Mouse (Mus musculus) spleen, postnatal 10 days (tissue): Measurements from ENCODE around the gene Dnm1.
A peak's percentile ranks its signal among the peaks of the same experiment; 100 is the strongest.

Source experiments
- DNase-seq, 2 experiments: peaks; one replicate each; pipeline ENCODE4 v3.0.0; 2021 to 2022; ENCODE audit warnings: low spot score in 2 of 2

The Dnm1 gene

DNA sequence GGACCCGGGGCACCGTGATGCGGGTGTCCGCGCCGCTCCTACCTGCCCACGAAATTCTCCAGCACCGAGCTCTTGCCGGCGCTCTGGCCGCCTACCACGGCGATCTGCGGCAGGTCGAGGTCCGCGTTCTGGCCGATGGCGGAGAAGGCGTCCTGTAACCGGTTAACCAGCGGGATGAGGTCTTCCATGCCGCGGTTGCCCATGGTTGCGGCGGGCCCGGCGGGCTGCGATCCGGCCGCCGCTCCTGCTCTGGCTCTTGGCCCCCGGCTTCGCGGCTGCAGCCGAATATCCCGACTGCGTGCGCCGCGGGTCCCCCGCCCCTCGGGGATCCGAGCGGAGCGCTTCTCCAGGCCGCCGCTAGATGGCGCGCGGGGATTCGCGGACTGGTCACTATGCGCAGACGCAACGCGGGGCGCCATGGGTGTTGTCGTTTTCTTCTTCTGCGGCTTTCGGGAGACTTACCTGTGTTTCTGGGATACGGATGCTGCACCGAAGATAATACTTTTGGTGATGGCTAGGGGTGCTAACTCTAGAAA is at the start of gene Dnm1:
Gene Dnm1 (minus strand): TSS at position 332 of the 536 bp plus-strand sequence.
- peak; percentile 92 to 93 for DNase-seq

DNA sequence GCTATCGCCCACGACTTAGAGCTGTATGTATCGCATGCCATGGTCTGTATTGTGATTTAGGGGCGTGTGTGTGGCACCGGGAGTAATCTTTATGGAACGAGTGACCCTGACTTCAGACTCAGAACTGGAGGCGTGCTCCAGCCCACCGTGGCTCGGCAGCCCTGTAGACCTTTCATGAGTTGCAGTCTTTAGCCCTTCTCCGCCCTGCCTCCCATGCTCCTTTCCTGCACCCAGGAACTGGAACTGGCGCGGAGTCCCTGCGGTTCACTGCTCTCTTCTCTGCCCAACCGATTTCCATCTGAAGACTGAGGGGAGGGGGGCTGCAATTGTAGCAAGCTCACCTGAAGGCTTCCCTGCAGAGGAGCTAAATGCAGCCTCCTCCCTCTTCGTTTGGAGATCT is 43.6 kb upstream of the Dnm1 start:
- no peak for DNase-seq

DNA sequence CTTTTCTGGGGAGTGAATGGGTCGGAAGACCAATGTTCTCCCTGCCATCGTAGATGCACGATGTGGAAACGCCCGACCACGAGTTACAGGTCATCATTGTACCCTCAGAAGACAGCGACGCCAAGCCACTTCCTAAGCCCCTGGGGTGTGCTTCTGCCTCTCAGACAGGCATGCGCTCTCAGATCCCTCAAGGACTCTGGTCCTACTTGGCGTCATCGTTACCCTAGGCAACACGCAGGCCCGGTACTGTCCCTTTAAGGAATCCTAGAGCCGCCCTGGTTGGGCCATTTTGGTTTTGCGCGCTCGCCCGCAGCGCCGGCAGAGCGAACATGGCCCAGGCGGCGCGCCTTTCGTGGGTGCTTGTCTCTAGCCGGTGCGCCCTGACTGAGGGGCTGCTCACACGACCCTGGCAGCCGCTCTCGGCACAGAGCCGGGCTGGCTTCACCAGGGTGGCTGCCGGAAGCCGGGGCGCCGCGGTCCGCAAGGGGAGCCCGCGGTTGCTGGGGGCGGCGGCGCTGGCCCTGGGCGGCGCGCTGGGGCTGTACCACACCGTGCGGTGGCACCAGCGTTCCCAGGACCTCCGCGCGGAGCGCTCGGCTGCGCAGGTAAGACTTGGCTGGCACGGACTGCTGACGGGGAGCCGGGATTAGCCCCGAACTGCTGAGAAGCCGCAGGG is 42.9 kb upstream of the Dnm1 start:
- peak; percentile 72 to 88 for DNase-seq

DNA sequence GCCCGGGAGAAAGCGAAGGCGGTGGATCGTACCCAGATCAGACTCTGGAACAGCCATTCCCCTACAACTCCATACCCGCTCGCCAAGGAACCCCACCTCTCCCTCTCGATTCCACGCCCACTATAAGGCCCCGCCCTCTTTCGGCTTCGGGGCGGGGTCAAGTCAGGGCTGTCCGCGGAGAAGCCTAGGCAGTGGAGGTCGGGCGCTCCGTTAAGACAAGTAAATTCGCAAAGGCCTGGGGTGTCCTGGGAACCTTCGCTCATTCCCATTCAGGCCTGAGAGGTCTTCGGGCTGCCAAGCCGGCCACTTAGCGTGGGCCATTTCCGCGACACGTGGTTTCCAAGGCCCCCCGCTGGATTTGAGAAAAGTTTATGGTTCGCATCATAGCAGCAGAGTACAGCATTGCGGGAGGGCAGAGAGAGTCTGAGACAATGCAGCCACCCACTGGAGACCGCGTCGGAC is 42.4 kb upstream of the Dnm1 start, which contains the start of gene Ptges2:
Gene Ptges2 (plus strand): TSS at position 413 of the 462 bp plus-strand sequence.
- DNase-seq: peak; percentile 94 to 95

DNA sequence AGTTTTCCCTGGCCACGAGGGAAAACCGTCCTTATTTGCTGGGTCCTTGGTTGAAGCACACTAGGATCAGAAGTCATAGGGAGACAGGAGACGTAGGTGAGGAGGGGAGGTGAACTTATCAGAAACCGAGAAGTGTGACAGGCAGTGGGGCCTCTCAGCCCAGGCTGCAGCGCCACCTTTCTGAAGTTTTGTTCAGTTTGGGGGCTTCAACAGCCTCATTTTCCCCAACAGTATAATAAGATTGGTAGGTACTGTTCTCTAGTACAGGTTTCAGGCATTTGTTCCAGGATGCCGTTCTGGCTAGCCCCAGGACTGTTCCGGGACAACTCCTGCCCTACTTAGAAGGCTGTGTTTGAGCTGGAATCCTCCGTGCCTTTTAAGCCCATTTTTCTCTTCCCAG is 41.8 kb upstream of the Dnm1 start:
- DNase-seq: peak in 1 of 2 experiments; percentile 66

DNA sequence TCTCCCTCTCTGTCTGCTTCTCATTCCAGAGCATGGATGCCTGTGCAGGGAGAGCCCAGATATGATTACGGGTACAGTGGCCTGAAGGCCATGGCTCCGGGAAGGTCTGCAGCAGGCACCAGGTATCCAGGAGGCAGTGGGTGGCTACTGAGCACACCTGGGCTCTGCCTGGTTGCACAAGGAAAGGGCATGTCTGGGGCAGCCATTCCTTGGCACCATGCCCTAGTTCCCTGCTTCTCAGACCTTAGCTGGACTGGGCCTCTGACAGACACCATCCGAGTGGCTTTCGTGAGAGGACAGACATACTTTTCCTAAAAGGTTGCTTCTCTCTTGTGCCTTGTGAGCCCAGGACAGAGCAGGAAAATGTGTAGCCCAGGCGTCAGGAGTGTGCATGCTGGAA is 38.9 kb upstream of the Dnm1 start:
- DNase-seq: no peak

DNA sequence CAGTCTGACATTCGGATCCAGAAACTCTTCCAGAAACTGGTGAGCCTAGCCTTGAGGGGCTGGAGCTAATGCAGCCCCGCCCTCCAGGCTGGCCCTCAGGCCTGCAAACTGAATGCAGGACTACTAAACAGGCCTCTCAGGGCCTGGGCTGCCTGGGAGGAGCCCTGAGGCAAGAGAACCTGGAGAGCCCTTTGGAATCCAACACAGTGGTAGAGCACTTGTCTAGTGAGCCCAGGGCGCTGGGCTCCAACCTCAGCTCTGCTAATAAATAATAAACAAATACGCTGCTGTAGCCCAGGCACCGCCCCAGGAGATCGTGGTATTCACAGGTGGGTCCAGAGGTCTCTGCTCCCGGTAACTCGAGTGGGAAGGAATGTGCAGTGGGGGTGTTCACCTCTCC is 37.7 kb upstream of the Dnm1 start:
- DNase-seq: no peak

DNA sequence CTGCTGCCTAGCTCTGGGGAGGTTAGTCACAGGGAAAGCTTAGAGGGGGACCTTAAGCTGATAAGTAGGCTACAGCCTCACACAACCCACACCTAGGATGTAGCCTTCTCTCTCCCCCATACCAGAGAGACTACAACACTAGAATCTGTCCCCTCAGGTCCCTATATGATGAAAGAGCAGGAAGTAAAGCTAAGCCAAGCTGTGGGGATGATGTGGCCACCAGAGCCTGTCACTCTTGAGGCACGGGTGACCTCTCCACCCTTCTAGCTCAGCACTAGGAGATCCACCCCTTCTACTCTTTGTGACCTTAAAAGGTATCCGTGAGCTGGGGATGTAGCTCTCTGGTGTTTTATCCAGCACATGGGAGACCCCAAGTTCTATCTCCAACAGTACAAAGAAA is 36.0 kb upstream of the Dnm1 start:
- DNase-seq: no peak

DNA sequence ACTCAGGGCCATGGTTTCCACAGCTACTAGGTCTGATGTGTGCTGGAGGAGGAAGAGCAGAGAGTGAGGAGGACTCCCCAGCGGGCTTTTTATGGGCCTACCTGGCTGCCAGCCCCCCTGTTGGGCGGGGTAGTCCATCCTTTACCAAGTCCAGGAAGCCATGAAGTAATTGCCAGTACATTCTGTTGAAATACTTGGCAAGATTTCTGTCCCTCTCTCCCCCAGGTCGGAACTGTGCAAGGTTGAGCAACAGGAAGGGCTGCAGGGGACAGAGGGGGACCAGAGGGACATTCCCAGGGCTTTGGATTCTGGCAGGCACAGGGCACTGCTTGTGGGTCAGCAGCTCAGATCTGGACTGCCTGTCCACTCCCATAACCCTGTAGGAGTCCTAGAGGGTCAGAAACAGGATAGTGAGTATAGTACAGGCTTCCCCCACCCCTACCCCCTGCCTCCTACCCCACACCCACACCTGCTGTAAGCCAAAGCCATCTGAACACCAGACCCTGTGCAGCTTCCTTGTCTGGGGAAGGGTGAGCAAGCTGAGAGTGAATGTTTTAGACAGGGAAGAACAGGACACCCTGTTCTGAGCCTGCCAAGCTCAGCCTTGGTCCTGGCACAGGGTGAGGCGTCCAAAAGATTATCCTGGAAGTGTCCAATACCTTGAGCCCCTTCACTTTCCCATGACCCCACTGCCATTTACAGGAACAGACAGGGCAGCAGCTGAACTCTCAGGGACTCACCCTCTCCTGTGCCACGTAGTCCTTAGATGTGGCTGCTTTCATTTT is 34.8 kb upstream of the Dnm1 start, which contains the start of gene Lcn2:
Gene Lcn2 (minus strand): TSS at position 547 of the 785 bp plus-strand sequence.
- no peak for DNase-seq

DNA sequence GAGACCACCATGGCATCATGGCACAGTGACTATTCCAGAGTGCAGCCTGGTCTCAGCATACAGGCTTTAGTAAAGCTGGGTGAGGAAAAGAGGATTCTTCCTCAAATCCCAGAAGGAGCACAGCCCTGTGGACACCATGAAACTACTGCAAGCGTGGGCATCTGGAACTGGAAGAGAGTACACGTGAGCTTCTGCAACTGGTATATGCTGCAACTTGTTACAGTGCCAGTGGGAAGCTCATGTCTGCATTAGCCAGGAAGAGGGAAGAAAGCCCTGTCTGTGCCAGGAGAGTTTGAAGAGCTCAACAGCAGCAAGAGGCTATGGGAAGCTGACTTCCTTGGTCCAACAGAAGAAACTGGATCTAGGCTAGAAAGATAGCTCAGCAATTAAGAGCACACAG is 29.6 kb upstream of the Dnm1 start:
- no peak for DNase-seq

DNA sequence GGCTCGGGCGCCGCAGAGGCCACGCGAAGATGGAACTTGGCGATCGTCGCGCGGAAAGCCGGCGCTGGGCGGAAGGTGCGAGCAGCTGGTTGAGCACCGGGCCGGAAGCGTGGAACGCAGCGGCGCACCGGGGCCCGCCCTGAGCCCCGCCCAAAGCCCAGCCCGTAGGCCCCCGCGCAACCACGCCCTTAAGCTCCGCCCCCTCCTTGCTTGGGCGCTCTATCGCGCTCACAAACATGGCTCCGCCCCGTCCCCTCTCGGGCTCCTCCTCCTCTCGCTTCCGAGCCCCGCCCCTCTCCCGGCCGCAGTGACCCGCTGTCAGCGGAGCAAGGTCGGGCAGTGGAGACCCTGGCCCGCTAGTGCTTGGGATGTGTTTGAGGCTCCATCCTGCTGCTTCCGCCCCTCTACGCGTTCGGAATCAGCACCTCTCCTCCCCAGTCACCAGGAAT is 28.7 kb upstream of the Dnm1 start, which contains the start of gene 1110008P14Rik:
Gene 1110008P14Rik (minus strand): TSS at position 164 of the 449 bp plus-strand sequence.
- DNase-seq: peak; percentile 94 to 99

DNA sequence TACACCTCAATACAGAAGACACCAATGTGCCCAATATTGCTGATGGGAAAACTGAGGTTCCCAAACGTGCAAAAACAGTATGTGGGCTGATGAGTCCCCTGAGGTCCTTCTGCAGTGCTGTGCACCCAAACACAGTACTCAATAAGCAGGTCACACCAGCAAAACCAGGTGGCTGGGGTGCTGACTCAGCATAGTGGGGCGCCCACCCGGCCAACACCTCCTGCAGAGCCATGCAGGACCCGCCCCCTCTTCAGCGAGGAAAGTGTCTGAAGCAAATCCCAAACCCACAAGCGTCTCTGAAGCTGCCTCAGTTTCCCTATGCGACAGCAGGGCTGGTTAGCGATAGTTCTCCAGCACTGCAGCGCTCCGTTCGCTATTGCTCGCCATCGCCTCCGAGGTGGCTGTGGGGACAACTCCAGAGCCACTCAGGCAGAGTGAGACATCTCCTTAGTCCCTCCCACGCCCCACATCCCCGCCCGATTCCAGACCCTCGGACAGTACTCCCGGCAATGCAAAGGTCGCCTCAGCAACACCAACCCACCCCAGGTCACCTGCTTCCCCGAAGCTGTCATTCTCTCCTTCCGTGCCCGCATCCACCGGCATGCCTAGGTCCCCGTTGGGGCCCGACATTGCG is 28.1 kb upstream of the Dnm1 start:
- no peak for DNase-seq

DNA sequence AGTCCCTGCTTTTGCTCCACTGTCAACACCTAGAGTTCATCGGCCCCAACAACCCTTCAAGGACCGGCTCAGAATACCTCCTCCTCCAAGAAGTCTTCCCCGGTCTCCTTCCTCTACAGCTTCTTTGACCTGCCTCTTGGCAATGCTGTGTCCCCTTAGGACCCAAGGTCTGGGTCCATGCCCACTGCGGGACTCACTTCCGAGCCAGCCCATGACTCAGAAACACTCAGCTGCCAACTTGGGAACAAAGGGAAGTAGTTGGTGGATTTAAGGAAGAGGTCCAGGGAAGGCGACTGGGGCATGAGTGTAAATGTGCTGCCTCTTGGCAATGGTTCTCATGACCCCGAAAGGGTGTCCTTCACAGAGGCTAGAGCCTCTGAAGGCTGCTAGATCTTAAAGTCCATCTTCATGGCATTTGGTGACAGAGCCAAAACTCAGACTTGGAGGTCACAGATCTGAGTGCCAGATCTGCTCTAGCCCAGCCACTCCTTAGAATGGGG is 26.9 kb upstream of the Dnm1 start:
- DNase-seq: no peak

DNA sequence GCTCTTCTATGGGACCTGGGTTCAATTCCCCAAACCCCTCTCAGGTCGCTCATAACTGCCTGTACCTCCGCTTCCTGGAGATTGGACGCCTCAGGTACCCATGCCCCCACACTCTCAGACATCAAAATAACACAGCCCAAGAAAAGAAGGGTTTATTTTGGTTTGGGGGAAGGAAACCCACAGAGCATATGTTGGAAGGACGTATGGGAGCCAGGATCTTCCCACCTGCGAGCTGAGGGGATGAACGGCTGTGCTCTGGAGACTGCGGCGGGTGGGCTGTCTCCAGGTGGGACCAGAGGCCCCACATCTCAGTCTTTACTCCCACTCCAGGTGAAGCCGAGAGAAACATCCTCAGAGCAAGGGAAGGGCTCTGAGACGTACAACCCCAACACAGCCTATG is 23.8 kb upstream of the Dnm1 start:
- DNase-seq: no peak

DNA sequence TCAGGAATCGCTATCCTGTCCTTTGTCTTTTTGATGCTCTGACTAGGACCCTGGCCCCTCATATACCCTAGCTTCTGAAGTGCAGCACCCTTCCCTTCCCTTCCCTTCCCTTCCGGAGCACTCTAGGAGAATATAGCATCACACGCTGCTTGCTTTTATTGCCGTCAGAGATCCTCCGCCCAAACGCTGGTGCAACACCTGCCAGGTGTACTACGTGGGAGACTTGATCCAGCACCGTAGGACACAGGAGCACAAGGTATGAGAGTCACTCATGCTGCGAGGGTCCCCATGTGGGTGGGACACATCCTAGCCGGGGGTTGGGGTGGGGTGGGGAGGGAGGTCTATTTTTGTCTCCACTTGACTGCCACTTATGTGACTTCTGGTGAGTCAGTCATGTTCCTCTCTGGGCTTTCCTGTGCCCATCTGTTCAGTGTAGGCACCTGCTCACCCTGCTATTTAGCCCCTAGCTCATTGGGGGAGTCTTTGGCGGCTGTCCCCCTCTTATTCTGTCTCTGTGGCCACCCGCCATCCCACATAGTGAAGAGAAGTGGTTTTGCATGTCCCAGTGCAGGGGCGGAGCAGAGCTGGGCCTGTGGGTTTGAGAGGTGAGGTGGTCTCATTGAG is 22.3 kb upstream of the Dnm1 start:
- no peak for DNase-seq

DNA sequence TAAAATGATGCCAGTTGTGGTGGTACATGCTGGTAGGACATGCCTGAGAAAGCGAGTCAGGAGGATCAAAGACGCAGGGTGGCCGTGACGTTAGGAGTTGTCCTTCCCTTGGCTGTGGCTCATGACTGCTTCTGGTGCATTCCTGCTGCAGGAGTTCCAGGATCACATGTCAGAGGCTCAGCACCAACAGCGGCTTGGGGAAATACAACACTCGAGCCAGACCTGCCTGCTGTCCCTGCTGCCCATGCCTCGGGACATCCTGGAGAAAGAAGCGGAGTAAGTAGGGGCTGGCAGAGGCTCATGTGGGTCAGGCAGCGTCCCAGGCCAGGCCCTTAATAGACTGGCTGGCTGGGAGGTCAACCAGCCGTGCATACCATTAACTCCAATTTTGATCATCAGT is 21.1 kb upstream of the Dnm1 start:
- no peak for DNase-seq

DNA sequence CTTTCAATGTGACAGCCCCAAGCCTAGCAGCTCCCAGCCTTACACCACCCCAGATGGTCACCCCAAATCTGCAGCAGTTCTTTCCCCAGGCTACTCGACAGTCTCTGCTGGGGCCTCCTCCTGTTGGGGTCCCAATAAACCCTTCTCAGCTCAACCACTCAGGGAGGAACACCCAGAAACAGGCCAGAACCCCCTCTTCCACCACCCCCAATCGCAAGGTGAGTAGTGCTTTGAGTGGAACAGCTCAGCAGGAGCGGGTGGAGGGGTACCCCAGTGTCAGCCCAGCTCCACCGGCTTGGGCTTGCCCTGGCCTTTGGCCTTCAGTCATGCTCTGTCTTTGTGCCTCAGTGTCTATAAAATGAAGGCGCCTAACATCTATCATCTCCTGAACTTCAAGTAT is 14.2 kb upstream of the Dnm1 start:
- no peak for DNase-seq

DNA sequence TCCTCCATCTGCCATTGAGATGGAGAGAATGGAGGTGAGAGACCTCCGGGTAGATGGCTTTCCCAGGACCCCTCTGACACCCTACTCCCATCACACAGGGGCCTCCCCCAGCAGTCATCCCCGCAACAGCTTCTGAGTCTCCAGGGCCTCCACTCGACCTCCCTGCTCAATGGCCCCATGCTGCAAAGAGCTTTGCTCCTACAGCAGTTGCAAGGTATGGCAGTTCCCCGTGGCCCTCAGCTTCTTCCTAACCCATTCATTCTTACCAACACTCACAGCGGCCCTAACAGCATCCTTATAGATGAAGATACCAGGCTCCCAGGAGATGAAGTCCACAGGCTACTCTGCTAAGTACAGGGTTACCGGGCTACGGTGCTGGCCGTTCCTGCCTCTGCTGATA is 11.0 kb upstream of the Dnm1 start:
- DNase-seq: no peak

DNA sequence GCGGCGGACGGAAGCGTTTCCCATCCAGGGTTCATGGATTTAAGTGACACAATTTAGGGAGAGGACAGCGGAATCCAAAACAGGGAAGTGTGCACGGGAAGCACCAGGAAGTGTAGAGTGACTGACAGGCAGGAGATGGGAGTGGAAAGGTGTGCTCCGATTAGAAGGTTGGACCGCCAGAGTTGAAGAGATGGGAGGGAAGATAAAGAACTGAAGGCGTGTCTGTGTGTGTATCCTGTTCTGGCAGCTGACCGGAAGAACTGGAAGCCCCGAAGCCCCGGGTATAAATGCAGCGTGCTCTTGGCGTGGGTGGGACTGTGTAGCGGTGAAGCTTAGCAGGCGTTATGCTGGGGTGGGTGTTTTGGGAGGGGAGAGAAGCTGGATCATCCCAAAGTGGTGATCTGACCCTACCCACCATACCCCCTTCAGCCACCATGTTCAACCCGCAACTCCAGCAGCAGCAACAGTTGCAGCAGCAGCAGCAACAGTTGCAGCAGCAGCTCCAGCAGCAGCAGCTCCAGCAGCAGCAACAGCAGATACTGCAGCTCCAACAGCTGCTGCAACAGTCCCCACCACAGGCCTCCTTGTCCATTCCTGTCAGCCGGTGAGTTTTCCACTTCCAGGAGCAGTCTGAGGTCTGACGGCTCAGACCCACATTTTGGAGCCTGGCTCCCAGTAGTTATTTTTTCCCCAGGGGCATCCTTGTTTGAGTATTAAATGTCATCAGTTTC is 10.4 kb upstream of the Dnm1 start:
- peak in 1 of 2 experiments; percentile 43 for DNase-seq

DNA sequence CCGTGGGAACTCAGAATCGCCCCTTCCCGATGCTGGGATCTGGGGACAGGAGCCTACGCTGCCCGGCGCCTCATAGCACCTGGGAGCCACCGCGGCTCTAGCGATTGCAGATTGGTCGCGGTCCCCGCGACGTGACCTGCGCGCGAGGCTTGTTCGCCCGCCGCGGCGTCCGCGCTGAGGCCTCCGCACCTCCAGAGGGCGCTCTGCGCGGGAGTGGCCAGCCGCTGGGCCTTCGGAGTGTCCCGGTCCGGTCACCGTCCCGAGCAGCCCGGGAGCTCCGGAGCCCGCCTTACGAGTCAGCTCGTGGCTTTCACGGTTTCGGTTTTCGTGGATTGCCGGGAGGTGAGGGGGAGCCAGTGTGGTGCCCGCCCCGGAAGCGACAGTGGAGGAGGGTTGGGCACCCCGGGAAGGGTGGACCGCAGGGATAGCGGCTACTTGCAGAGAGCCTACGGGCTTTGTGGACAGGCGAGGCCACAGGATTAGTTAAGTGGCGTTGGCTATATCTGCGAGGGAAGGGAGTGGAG is 9.7 kb upstream of the Dnm1 start:
- peak; percentile 92 to 97 for DNase-seq
